Mouse (Mus musculus) C2C12 (cell line): ENCODE results near the gene Fnbp1l. TPM values are rescaled to one million over a fixed set of nuclear protein-coding genes. Genes with fewer than 3 reads are reported as not detected.
A peak's percentile ranks its signal among the peaks of the same experiment; 100 is the strongest.

ENCODE experiments used
- H3K27me3 ChIP-seq: one replicate; pipeline ENCODE4 v1.6.1; 2011; ENCODE audit not compliant: control insufficient read depth, insufficient read depth, insufficient read length
- H3K36me3 ChIP-seq: one replicate; pipeline ENCODE4 v1.6.1; 2011; ENCODE audit not compliant: control insufficient read depth, insufficient read depth
- H3K4me3 ChIP-seq: one replicate; pipeline ENCODE4 v1.5.1; 2011; ENCODE audit warnings: mild to moderate bottlenecking, control low read depth; ENCODE audit not compliant: poor library complexity, insufficient read depth, severe bottlenecking
- H3K79me2 ChIP-seq: one replicate; pipeline ENCODE4 v1.6.1; 2011; ENCODE audit not compliant: control insufficient read depth, insufficient read depth
- H3K79me3 ChIP-seq: one replicate; pipeline ENCODE4 v1.6.1; 2011; ENCODE audit warnings: low read depth, control low read depth
- H3ac ChIP-seq: one replicate; pipeline ENCODE3; 2011; ENCODE audit warnings: low read depth; ENCODE audit not compliant: control insufficient read depth, insufficient read length
- CEBPB ChIP-seq: IDR thresholded peaks from one replicate; pipeline ENCODE4 v1.6.1; 2011; ENCODE audit warnings: low read depth, mild to moderate bottlenecking, control low read depth, moderate library complexity
- CTCF ChIP-seq: IDR thresholded peaks from one replicate; pipeline ENCODE4 v1.5.1; 2011; ENCODE audit not compliant: control insufficient read depth, insufficient read depth, insufficient read length
- FOSL1 ChIP-seq: IDR thresholded peaks from one replicate; pipeline ENCODE4 v1.8.0; 2011; ENCODE audit warnings: mild to moderate bottlenecking, low read length; ENCODE audit not compliant: poor library complexity, insufficient read depth, severe bottlenecking
- MAX ChIP-seq: IDR thresholded peaks from one replicate; pipeline ENCODE4 v1.6.1; 2011; ENCODE audit warnings: mild to moderate bottlenecking, control low read depth
- MYOD1 ChIP-seq: IDR thresholded peaks from one replicate; pipeline ENCODE4 v1.6.1; 2011; ENCODE audit warnings: low read depth; ENCODE audit not compliant: control insufficient read depth, insufficient read length
- MYOG ChIP-seq: IDR thresholded peaks from one replicate; pipeline ENCODE4 v1.6.1; 2011; ENCODE audit not compliant: control insufficient read depth, insufficient read length; ENCODE audit errors: extremely low read depth
- USF1 ChIP-seq: IDR thresholded peaks from one replicate; pipeline ENCODE4 v1.6.1; 2011; ENCODE audit warnings: low read depth, mild to moderate bottlenecking, control low read depth, moderate library complexity
- polyA plus RNA-seq: library from polyadenylated mRNA; unstranded; fragments of >200 nt; fragmentation: generic; extraction: Trizol; gene quantifications from one replicate; pipeline ENCODE4 v1.2.1, GENCODE M21; 2012; ENCODE audit warnings: missing spikeins

The Fnbp1l gene
- polyA plus RNA-seq, 1 experiment, result 12.4 TPM

- Histone ChIP-seq H3K79me3 (peaks cover 15% of the 10 kb centered on the region), H3K36me3 (peaks cover 52% of the 10 kb centered on the region), H3K4me3 (no peak overlapping the region), H3K27me3 (no peaks in the 10 kb centered on the region), H3K79me2 (peaks cover 58% of the 10 kb centered on the region), H3ac (no peak overlapping the region)
- TF ChIP-seq MAX, result no peak
- TF ChIP-seq CTCF, result no peak
- TF ChIP-seq CEBPB, result no peak
- no peak for TF ChIP-seq FOSL1
- no peak for TF ChIP-seq MYOG
- no peak for TF ChIP-seq MYOD1
Measured at GRCm38 (mm10) chr3:122507826-122508225, 111.7 kb downstream of the Fnbp1l start.

- no peak overlapping the region for H3ac ChIP-seq
- no peak for TF ChIP-seq CTCF
- TF ChIP-seq CEBPB, result no peak
- no peak for TF ChIP-seq MYOG
- TF ChIP-seq FOSL1, result no peak
- no peak for TF ChIP-seq MAX
- TF ChIP-seq USF1, result no peak
- no peak for TF ChIP-seq MYOD1
- H3K36me3 ChIP-seq, result peaks cover 41% of the 10 kb centered on the region
- H3K79me3 ChIP-seq, result peaks cover 20% of the 10 kb centered on the region
- no peaks in the 10 kb centered on the region for H3K27me3 ChIP-seq
- H3K79me2 ChIP-seq, result peaks cover 59% of the 10 kb centered on the region
- no peak overlapping the region for H3K4me3 ChIP-seq
Measured at GRCm38 (mm10) chr3:122506343-122506916, 113.1 kb downstream of the Fnbp1l start.

- no peaks in the 10 kb centered on the region for H3K27me3 ChIP-seq
- peaks cover 58% of the 10 kb centered on the region for H3K79me3 ChIP-seq
- peaks cover 15% of the 10 kb centered on the region for H3K36me3 ChIP-seq
- TF ChIP-seq USF1, result no peak
- TF ChIP-seq MYOD1, result no peak
- TF ChIP-seq CTCF, result no peak
- TF ChIP-seq FOSL1, result no peak
- no peak for TF ChIP-seq CEBPB
- no peak for TF ChIP-seq MYOG
- no peak for TF ChIP-seq MAX
- peaks cover 86% of the 10 kb centered on the region for H3K79me2 ChIP-seq
- H3ac ChIP-seq, result no peak overlapping the region
- H3K4me3 ChIP-seq, result no peak overlapping the region
Measured at GRCm38 (mm10) chr3:122500929-122501328, 118.6 kb downstream of the Fnbp1l start.

DNA sequence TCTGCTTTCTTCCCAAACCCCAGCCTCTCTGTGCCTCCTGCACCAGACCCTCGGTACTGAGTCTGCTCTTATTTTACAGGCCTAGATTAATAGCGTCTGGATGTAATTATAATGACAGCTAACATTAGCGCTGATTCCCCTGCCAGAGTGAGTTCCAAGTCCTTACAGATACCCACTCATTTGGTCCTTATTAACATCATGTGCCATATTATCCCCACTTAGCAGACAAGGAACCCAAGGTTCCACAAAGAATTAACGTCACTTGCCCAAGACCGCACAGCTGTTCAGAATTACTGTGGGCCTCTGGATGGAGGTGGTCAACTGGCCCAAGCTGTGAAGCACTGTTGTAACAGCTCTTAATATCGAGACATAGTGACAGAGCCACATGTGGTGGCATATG is 119.9 kb downstream of the Fnbp1l start:
- H3K27me3 ChIP-seq, result no peaks in the 10 kb centered on the region
- no peak overlapping the region for H3ac ChIP-seq
- no peak for TF ChIP-seq MAX
- no peak for TF ChIP-seq MYOD1
- no peak for TF ChIP-seq CEBPB
- no peak for TF ChIP-seq USF1
- no peak for TF ChIP-seq CTCF
- no peak for TF ChIP-seq FOSL1
- TF ChIP-seq MYOG, result no peak
- H3K79me3 ChIP-seq, result peaks cover 59% of the 10 kb centered on the region
- H3K36me3 ChIP-seq, result peaks cover 4% of the 10 kb centered on the region
- no peak overlapping the region for H3K4me3 ChIP-seq
- peaks cover 87% of the 10 kb centered on the region for H3K79me2 ChIP-seq

DNA sequence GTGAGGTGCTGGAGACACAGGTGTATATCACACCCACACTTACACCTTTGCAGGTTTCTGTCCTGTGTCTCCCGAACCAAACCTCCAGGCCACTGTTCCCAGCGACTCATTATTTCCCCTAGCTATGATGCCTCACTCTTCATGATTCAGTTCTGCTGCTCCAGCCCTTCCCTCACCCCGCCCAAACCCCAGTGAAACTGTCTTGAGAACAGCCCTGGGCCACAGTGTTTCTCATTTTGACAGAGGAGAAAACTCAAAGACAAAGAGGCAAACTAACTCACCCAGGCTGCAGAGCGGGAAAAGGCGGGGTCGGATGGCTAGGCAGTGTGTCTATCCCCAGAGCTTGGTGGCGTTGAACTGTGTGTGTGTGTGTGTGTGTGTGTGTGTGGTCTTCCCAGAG is 121.0 kb downstream of the Fnbp1l start:
- H3K27me3 ChIP-seq, result no peaks in the 10 kb centered on the region
- peaks cover 92% of the 10 kb centered on the region for H3K79me2 ChIP-seq
- no peak overlapping the region for H3K4me3 ChIP-seq
- H3K36me3 ChIP-seq, result no peaks in the 10 kb centered on the region
- no peak for TF ChIP-seq MAX
- TF ChIP-seq CEBPB, result no peak
- no peak for TF ChIP-seq CTCF
- no peak for TF ChIP-seq USF1
- no peak for TF ChIP-seq MYOG
- no peak overlapping the region for H3ac ChIP-seq
- peaks cover 64% of the 10 kb centered on the region for H3K79me3 ChIP-seq

GRCm38 (mm10) chr3:122497871-122498270 is 121.6 kb downstream of the Fnbp1l start:
- Histone ChIP-seq H3K36me3 (no peaks in the 10 kb centered on the region), H3K79me2 (peaks cover 92% of the 10 kb centered on the region), H3K27me3 (no peaks in the 10 kb centered on the region), H3K4me3 (no peak overlapping the region), H3ac (peak overlapping the region; percentile 8), H3K79me3 (peaks cover 69% of the 10 kb centered on the region)
- TF ChIP-seq FOSL1 (no peak), MYOD1 (no peak), CEBPB (no peak), MAX (no peak), USF1 (no peak), CTCF (no peak), MYOG (no peak)
